Mouse (Mus musculus) midbrain, embryonic 16.5 days (tissue): Measurements from ENCODE around the gene Ppa2. TPM values are rescaled to one million over a fixed set of nuclear protein-coding genes. Genes with fewer than 3 reads are reported as not detected.
A peak's percentile ranks its signal among the peaks of the same experiment; 100 is the strongest.

ENCODE experiments used
- ATAC-seq: fragments of 200-750 bp; cut with Nextera tagmentation; 2 replicates; pipeline ENCODE4 v1.8.0; 2017; ENCODE audit warnings: moderate TSS enrichment
- H3K27ac ChIP-seq: fragments of 300-500 bp; sonication (generic); 2 replicates; pipeline ENCODE4 v1.5.1; 2014; ENCODE audit warnings: mild to moderate bottlenecking, low read length, mixed read lengths
- H3K27me3 ChIP-seq: fragments of 300-500 bp; sonication (generic); 2 replicates; pipeline ENCODE4 v1.6.1; 2014; ENCODE audit warnings: low read depth, low read length, mixed read lengths; ENCODE audit not compliant: control insufficient read depth, insufficient read depth
- H3K36me3 ChIP-seq: fragments of 300-500 bp; sonication (generic); 2 replicates; pipeline ENCODE4 v1.6.1; 2014; ENCODE audit warnings: mild to moderate bottlenecking, low read length, moderate library complexity, mixed read lengths; ENCODE audit not compliant: control insufficient read depth, insufficient read depth
- H3K4me1 ChIP-seq: fragments of 300-500 bp; sonication (generic); 2 replicates; pipeline ENCODE4 v1.6.1; 2014; ENCODE audit warnings: mild to moderate bottlenecking, low read length, mixed read lengths; ENCODE audit not compliant: control insufficient read depth, insufficient read depth
- H3K4me2 ChIP-seq: fragments of 300-500 bp; sonication (generic); 2 replicates; pipeline ENCODE4 v1.6.1; 2014; ENCODE audit warnings: mild to moderate bottlenecking, low read length, mixed read lengths
- H3K4me3 ChIP-seq: fragments of 300-500 bp; sonication (generic); 2 replicates; pipeline ENCODE4 v1.5.1; 2014; ENCODE audit warnings: low read depth, mild to moderate bottlenecking, low read length, moderate library complexity, mixed read lengths
- H3K9ac ChIP-seq: fragments of 300-500 bp; sonication (generic); 2 replicates; pipeline ENCODE4 v1.6.1; 2014; ENCODE audit warnings: low read depth, low read length, mixed read lengths
- H3K9me3 ChIP-seq: fragments of 300-500 bp; sonication (generic); replicated peaks from 2 replicates; pipeline ENCODE4 v1.6.1; 2014; ENCODE audit warnings: mild to moderate bottlenecking, low read length, mixed read lengths; ENCODE audit not compliant: control insufficient read depth, poor library complexity, severe bottlenecking
- WGBS: fragments of 180-500 bp; shearing (Covaris S2); extraction: QIAGEN DNeasy Blood & Tissue Kit; methylation state at CpG from one replicate; pipeline ENCODE4 v1.1.7; 2014; 5-methylcytosine and 5-hydroxymethylcytosine counted together
- polyA plus RNA-seq: library from polyadenylated mRNA; unstranded; fragments of >200 nt; fragmentation: Nextera tagmentation; extraction: Ambion mirVana; gene quantifications from 2 replicates; pipeline ENCODE4 v1.2.1, GENCODE M21; 2015

The Ppa2 gene
- polyA plus RNA-seq, 1 experiment from 2014 or later: 96.0 TPM

- Histone ChIP-seq H3K9ac (no peak overlapping the region), H3K9me3 (no peaks in the 10 kb centered on the region), H3K27me3 (no peaks in the 10 kb centered on the region), H3K4me2 (no peak overlapping the region), H3K36me3 (peaks cover 5% of the 10 kb centered on the region), H3K27ac (no peak overlapping the region), H3K4me3 (no peak overlapping the region), H3K4me1 (no peaks in the 10 kb centered on the region)
- WGBS: 89% methylated on average over 10 of the region's 10 CpGs
- ATAC-seq: no peak
These were observed 12.0 kb downstream of the Ppa2 start for GRCm38 (mm10) chr3:133321928-133322327.

GRCm38 (mm10) chr3:133322552-133322951 lies 12.6 kb downstream of the Ppa2 start:
- Histone ChIP-seq H3K27me3 (no peaks in the 10 kb centered on the region), H3K9ac (no peak overlapping the region), H3K9me3 (no peaks in the 10 kb centered on the region), H3K36me3 (peaks cover 5% of the 10 kb centered on the region), H3K4me3 (no peak overlapping the region), H3K4me1 (no peaks in the 10 kb centered on the region), H3K4me2 (no peak overlapping the region), H3K27ac (no peak overlapping the region)
- ATAC-seq: no peak
- WGBS: 80% methylated on average over 4 of the region's 4 CpGs

DNA sequence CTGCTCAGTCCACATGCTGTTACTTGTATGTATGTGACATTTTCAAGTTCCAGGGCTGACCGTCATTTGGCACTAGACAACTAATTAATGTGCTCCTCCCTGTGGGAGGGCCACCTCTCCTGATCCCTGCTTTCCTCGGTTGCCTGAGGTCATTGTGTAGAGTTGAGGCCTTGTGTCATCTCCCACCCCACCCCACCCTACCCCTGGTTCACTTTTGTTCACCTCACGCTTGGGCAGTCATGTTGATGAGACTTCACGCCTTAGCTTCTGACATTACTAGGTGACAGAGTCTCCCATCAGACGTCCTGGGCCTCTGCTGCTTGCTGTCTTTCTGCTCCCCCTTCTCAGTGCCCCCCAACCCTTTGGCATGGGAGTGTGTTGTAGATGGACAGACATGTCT lies 15.2 kb downstream of the Ppa2 start:
- 37% methylated on average over 5 of the region's 5 CpGs for WGBS
- Histone ChIP-seq H3K27ac (no peak overlapping the region), H3K9me3 (no peaks in the 10 kb centered on the region), H3K9ac (no peak overlapping the region), H3K4me3 (no peak overlapping the region), H3K36me3 (peaks cover 5% of the 10 kb centered on the region), H3K4me2 (no peak overlapping the region), H3K4me1 (no peaks in the 10 kb centered on the region), H3K27me3 (no peaks in the 10 kb centered on the region)
- ATAC-seq: no peak

DNA sequence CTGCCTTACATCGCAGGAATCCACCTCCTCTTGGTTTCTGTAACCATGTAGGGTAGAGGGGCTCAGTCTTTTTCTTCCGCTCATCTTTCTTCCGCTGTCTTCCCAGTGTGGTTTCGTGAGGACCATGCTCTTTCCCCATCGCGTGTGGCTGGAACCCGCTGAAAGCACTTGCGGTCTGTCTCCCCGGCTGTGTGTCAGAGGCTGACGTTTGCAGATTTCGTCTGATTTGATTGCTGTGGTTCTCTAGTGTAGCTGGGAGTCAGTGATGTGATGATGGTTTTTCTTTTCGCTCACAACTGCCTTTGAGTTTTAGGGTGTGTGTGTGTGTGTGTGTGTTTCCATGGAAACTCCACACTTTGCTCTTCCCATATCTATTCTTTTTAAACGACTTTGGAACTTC lies 18.6 kb downstream of the Ppa2 start:
- Histone ChIP-seq H3K36me3 (peaks cover 3% of the 10 kb centered on the region), H3K9me3 (no peaks in the 10 kb centered on the region), H3K4me3 (no peak overlapping the region), H3K9ac (no peak overlapping the region), H3K27ac (no peak overlapping the region), H3K4me2 (no peak overlapping the region), H3K4me1 (peaks cover 3% of the 10 kb centered on the region; the same call in 1 of the 2 replicates), H3K27me3 (no peaks in the 10 kb centered on the region)
- no peak for ATAC-seq
- 90% methylated on average over 13 of the region's 13 CpGs for WGBS

DNA sequence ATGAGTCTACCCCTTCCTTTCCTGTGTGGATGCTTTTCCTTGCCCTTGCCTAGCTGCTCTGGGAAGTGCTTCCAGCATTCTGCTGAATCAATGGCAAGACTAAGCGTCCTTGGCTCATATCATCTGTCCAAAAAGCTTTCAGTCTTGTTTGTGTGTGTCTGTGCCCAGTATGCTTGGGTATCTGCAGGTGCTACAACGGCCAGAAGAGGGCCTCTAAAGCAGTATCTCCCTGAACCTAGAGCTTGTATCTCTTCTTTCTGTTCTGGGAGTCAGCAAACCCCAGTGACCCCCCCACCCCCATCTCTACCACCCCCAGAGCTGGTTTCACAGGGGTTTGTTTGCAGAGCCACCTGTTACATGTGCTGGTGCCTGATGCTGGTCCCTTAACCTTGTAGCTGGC lies 19.5 kb downstream of the Ppa2 start:
- H3K4me1 ChIP-seq: peaks cover 3% of the 10 kb centered on the region; the same call in 1 of the 2 replicates
- WGBS: 86% methylated on average over 2 of the region's 2 CpGs
- no peak overlapping the region for H3K9ac ChIP-seq
- H3K27me3 ChIP-seq: no peaks in the 10 kb centered on the region
- no peak overlapping the region for H3K27ac ChIP-seq
- H3K9me3 ChIP-seq: no peaks in the 10 kb centered on the region
- H3K4me3 ChIP-seq: no peak overlapping the region
- H3K4me2 ChIP-seq: no peak overlapping the region
- peaks cover 3% of the 10 kb centered on the region for H3K36me3 ChIP-seq
- no peak for ATAC-seq

DNA sequence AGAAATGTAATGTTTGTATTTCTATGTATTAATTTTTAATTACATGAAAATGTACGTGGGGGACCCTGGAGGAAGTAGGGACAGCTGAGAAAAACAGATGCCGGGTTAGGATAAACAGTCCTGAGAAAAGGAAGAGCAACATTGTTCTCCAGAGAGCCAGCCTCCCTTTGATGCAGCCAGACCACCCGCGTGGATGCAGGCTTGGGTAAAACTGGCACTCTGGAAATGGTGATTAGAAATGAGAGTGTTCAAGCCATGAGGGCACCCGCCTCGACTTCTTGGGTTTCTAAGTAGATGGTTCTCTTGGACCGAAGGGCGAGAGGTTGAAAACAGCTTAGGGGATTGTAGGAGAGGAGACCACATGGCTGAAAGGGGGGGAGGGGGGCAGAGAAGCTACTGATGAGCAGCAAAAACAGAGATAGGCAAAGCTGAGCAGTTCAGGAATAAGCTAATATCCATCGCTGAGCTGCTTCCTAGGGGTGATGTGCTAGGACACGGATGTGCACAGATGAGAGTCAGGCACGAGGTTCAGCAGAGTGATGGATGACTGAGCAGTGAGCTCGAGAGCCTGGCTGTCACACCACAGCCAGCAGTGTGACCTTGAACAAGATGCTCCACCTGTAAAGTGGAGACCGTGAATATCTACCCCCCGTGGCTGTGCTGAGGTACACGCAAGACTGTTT lies 21.4 kb downstream of the Ppa2 start:
- no peaks in the 10 kb centered on the region; the same call in 1 of the 2 replicates for H3K36me3 ChIP-seq
- no peak overlapping the region for H3K9ac ChIP-seq
- H3K4me3 ChIP-seq: no peak overlapping the region
- no peaks in the 10 kb centered on the region for H3K27me3 ChIP-seq
- 0 out of 2 replicates have a peak, but pooled peaks have one; percentile 34 for ATAC-seq
- H3K9me3 ChIP-seq: no peaks in the 10 kb centered on the region
- no peak overlapping the region for H3K27ac ChIP-seq
- WGBS: 55% methylated on average over 15 of the region's 15 CpGs
- H3K4me2 ChIP-seq: no peak overlapping the region
- H3K4me1 ChIP-seq: peaks cover 3% of the 10 kb centered on the region; the same call in 1 of the 2 replicates

- no peak overlapping the region for H3K4me3 ChIP-seq
- no peaks in the 10 kb centered on the region for H3K36me3 ChIP-seq
- no peak overlapping the region for H3K4me2 ChIP-seq
- peaks cover 3% of the 10 kb centered on the region; the same call in 1 of the 2 replicates for H3K4me1 ChIP-seq
- H3K9me3 ChIP-seq: no peaks in the 10 kb centered on the region
- no peak overlapping the region for H3K27ac ChIP-seq
- no peak for ATAC-seq
- 92% methylated on average over 5 of the region's 5 CpGs for WGBS
- no peaks in the 10 kb centered on the region for H3K27me3 ChIP-seq
- no peak overlapping the region for H3K9ac ChIP-seq
These were observed 22.4 kb downstream of the Ppa2 start for GRCm38 (mm10) chr3:133332280-133332679.

- ATAC-seq: no peak
- Histone ChIP-seq H3K4me2 (no peak overlapping the region), H3K27me3 (no peaks in the 10 kb centered on the region), H3K4me1 (peaks cover 3% of the 10 kb centered on the region; the same call in 1 of the 2 replicates), H3K27ac (no peak overlapping the region), H3K36me3 (no peaks in the 10 kb centered on the region), H3K9ac (no peak overlapping the region), H3K4me3 (no peak overlapping the region), H3K9me3 (no peaks in the 10 kb centered on the region)
- 77% methylated on average over 15 of the region's 15 CpGs for WGBS
These were observed 23.6 kb downstream of the Ppa2 start for GRCm38 (mm10) chr3:133333267-133334170.

DNA sequence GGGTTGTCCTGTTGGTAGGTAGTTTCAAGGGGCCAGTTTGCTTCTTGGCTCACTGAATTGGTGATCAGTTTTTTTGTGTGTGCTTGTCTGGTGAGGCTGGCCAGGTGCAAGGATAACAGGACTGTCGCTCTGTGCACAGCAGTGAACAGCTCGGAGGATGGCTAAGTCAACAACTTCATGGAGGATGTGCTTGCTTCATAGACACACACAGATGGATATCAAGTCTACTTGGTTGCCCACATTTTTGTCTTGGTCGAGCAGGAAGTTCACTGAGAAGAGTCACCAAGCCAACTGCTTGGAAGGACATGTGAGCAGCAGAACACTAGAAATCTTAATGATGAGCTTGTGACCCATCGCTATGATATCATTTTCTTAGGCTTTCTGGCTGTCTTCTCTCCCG lies 24.8 kb downstream of the Ppa2 start:
- no peak for ATAC-seq
- Histone ChIP-seq H3K9ac (no peak overlapping the region), H3K36me3 (no peaks in the 10 kb centered on the region), H3K4me2 (no peak overlapping the region), H3K4me3 (no peak overlapping the region), H3K27me3 (no peaks in the 10 kb centered on the region), H3K9me3 (no peaks in the 10 kb centered on the region), H3K4me1 (peaks cover 3% of the 10 kb centered on the region; the same call in 1 of the 2 replicates), H3K27ac (no peak overlapping the region)
- 87% methylated on average over 5 of the region's 5 CpGs for WGBS
